Mouse (Mus musculus): ENCODE results near the gene Farp2.
"Not testable (repeated sequence)": the region's sequence is repeated elsewhere in the genome, so short reads cannot be mapped to it uniquely, and the experiment has no call there.

Farp2 gene

DNA sequence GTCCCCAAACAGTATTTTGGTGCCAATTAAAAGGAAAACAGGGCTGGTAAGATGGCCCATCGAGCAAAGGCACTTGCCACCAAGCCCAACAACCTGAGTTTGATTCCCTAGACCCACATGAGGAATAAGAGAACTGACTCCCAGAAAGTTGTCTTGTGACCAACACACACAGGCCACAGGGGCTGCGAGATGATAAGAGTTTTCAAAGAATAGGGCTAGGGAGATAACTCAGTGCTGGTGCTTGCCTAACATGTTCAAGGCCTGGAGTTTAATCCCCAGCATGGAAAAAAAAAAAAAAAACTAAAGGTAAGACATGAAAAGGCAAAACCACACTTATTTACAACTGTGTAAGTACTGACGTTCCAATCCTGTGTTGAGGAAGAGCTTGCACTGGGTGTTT lies 118.9 kb downstream of the Farp2 start:
- in situ Hi-C loops (cut with MboI, MseI): loop anchor here in 1 of 2 experiments (10.0 kb wide), 1 partner anchor 726 kb away; the partner anchor contains the start of genes Ankmy1 and Dusp28

DNA sequence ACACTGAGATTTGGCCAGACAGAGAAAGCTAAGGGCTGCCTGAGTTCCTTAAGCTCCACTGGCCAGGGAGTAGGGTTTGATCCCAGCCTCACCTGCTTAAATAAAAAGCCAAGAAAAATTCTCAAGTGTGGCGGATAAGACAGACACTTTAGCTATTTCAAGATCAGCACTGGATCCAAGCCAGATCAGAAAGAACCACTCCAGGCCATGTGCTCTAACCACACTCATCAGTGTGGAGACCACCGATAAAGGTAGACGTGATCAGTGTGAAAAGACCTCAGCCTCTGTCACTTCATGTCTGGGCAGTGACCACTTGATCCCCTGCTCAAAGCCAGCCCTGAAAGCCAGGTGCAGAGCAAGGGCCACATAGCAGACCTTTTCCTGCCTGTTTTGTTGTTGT lies 120.8 kb downstream of the Farp2 start:
- in situ Hi-C loops (cut with MboI, MseI): loop anchor here in 1 of 2 experiments (10.0 kb wide), 1 partner anchor 728 kb away; the partner anchor contains the start of genes Ankmy1 and Dusp28

DNA sequence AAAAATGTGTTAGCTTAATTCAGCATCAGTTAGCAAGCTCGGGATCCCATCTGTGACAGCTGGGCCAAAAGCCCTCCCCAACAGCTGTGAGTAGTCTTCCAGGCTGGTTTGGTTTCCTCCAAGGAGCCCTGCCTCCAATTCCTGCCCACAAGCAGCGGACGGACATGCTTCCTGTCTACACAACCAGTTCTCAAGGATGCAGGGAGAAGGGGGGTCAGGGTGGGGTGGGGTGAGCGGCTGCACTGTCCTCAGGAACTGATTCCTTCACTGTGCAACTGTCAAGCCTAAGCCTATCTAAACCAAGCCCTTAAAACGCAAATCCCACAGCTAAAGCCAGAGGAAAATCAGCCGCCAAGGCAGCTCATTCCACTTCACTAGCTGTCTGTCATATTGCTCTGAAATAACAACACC lies 122.6 kb downstream of the Farp2 start:
- in situ Hi-C loops (cut with MboI, MseI): loop anchor here in 1 of 2 experiments (10.0 kb wide), 1 partner anchor 730 kb away; the partner anchor contains the start of genes Ankmy1 and Dusp28

- in situ Hi-C loops (cut with MboI, MseI): loop anchor here in 1 of 2 experiments (10.0 kb wide), 1 partner anchor 730 kb away; the partner anchor contains the start of genes Ankmy1 and Dusp28
These were observed 123.3 kb downstream of the Farp2 start for GRCm38 (mm10) chr1:93635091-93635579.

DNA sequence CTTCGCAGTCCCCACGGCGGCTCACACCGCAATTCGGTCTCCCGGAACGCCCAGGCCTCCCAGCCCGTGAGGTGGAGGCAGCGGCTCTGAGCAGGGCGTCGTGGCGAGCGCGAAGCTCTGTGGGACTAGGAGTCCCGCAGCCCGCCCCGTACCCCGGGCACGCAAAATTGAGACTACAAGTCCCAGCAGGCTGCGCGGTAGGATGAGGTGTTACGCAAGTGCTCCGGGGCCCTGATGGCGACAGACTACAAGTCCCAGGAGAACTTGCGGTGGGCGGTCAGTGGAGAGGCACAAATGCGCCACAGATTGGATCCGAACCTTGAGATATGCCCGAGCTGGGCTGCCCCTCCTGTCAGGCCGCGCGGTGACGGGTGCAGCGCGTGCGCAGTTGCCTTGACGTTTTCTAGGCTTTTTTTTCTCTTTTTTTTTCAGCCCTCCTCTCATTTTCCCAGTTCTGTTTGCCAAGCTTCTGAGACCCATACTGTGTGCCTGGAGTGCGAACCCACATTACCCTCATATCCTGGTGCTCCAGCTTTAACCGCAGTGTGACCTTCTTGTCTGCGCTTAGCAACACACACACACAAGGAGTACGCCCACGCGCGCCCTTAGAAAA lies 123.8 kb downstream of the Farp2 start:
- in situ Hi-C loops (cut with MboI, MseI): loop anchor here in 1 of 2 experiments (10.0 kb wide), 1 partner anchor 731 kb away; the partner anchor contains the start of genes Ankmy1 and Dusp28

DNA sequence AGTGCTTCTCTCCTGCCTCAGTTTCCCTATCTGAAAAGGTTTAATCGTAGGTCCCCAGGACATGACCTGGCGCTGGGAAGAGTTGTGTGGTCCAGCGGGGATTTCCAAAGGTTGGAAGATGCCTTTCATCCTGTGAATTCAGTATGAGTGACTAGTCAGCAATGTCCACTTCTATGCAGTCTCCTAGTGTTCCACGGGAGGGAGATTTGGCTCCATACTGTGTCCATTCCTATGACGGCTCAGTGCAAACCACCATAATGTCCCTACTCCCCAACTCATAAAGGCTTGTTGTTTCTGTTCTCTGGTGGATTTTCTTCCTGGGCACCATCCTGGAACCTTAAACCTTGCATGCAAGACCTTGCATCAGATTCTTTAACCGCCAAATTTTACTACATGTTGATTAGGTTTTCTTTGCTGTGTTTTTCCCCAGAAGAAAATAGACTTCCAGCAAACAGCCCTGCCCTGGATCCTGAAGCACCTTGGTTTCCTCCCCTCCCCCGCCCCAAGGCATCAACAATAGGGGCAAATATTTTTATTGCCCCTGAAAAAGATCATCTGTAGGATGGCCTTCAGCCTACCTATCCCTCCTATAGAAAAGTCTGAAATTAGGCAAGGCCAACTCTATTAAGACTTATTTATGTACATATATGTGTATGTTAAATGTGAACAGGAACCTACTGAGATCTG lies 124.5 kb downstream of the Farp2 start:
- in situ Hi-C loops (cut with MboI, MseI): loop anchor here in 1 of 2 experiments (10.0 kb wide), 1 partner anchor 732 kb away; the partner anchor contains the start of genes Ankmy1 and Dusp28

DNA sequence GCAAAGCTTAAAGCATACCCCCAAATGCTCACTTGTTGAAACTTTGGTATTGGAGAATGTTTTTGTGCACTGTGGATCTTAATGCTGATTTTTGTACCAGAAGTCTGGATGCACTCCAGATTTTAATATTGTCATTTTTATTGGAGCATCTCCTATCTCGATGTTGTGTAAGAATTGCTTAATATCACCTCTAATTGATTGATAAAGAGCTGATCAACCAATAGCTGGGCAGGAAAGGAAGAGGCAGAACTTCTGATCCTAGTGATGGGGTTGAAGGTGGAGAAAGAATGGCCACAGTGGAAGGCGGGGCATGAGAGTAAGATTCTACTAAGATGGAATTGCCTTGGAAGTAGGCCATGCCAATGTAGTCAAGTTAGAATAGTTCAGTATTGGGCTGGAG lies 130.1 kb downstream of the Farp2 start:
- in situ Hi-C loops (cut with MboI, MseI): no loop called here

- in situ Hi-C loops (cut with MboI, MseI): no loop called here
These were observed 130.8 kb downstream of the Farp2 start for GRCm38 (mm10) chr1:93642692-93643091.

DNA sequence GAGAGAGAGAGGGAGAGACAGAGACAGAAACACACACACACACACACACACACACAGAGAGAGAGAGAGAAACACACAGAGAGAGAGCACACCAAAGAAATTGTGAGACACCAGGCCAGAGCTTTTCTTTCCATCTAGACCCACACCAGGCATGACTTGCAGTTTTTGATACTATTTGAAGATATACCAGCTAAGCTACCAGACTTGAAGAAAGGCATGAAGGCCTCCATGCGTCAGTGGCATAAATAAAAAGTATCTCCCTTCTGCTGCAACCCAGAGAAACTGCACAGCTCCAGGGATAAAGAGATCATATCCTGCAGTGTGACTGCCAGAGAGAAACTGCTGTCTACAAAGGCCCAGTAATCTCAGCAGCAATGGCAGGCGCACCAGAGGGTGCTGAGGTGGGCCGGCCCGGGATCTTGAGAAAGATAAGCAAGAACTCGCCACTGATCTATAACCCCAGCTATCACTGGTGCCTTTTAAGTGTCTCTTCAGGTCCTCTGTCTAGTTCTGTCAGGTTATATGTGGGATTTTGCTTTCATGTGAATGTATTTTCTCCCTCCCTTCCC lies 137.8 kb downstream of the Farp2 start:
- in situ Hi-C loops (cut with MboI, MseI): loop anchor here in 1 of 2 experiments (5.0 kb wide), 1 partner anchor 68 kb away; no protein-coding TSS in a partner anchor

DNA sequence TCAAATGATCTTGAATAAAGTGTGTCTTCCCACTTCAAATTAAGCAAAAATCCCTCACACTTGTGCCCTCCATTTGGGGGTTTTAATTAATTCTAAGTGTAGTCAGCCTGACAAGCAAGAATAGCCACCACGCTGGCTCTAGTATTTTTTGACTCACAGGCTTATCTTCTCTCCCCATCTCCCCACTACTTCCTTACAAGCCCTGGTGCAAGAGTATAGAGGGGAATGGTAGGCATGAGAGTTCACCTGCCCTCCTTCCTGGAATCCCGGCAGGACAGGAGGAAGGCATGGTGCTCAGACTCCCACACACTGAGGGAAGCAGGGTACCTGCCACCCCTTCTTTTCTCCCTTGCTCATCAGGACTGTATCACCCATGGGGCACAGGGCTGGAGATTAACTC lies 142.4 kb downstream of the Farp2 start:
- in situ Hi-C loops (cut with MboI, MseI): loop anchor here in 1 of 2 experiments (5.0 kb wide), 1 partner anchor 63 kb away; no protein-coding TSS in a partner anchor

DNA sequence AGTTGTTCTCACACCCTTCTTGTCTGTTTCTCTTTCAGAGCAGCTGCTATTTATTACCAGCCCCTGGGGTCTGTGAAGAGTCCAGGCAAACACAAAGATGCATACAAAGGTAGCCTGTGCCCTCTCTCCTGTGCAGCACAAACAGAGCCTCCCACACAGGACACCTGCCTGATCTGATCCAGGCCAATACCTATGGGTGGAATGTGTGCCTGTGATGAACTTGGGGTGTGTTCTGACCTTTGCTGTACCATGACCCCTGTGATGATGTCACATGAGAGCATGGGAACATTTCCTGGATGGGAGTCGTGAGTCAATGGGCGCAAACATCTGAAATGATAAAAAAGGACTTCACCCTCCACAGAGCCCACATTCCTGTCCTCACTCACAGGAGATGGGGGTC lies 142.9 kb downstream of the Farp2 start:
- in situ Hi-C loops (cut with MboI, MseI): loop anchor here in 1 of 2 experiments (5.0 kb wide), 1 partner anchor 63 kb away; no protein-coding TSS in a partner anchor

GRCm38 (mm10) chr1:93656325-93657024 lies 144.6 kb downstream of the Farp2 start:
- in situ Hi-C loops (cut with MboI, MseI): no loop called here

GRCm38 (mm10) chr1:93657025-93657360 lies 145.1 kb downstream of the Farp2 start:
- in situ Hi-C loops (cut with MboI, MseI): no loop called here

- in situ Hi-C loops (cut with MboI, MseI): not testable (repeated sequence)
These were observed 146.7 kb downstream of the Farp2 start, which contains the start of gene Stk25 for GRCm38 (mm10) chr1:93658559-93658958. TSS of gene Stk25 (minus strand) at chr1:93658659.

- in situ Hi-C loops (cut with MboI, MseI): no loop called here
These were observed 156.0 kb downstream of the Farp2 start for GRCm38 (mm10) chr1:93667760-93668400.

DNA sequence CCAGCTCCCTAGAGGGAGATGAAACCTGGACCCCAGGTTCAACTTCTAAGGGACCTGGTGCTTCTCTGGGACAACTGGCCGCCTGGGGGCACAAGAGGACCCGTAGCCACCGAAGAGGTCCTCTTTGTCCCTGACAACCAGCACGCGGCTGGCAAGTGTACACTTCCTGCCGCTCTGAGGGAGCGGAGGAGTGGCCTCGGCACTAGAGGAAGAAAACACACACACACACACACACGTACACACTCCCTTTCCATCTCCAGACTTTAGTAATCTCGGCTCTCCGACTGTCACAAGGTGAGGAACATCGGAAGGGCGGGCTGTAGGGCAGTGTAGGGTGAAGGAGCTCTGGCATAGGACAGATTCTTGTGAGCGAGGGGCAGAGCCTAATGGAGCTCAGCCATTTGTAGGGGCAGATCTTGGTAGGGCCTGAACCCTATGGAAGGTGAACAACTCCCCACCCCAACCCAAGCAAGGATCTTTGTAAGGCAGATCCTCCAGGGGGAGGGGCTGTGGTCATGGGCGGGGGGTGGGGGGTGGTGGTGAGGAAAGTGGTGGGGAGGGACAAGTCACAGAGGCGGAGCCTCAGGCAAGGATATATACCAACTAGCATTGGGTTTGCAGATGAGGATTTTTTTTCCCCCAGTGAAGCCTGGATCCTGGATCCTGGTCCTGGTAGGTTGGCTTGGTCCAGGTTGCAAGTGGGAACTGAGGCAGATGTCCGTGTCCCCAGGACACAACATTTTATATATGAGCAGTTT lies 157.1 kb downstream of the Farp2 start:
- in situ Hi-C loops (cut with MboI, MseI): no loop called here

GRCm38 (mm10) chr1:93669941-93670340 lies 158.1 kb downstream of the Farp2 start:
- in situ Hi-C loops (cut with MboI, MseI): loop anchor here in 1 of 2 experiments (5.0 kb wide), 1 partner anchor 57 kb away; no protein-coding TSS in a partner anchor

Data from T-helper 17 cell (primary cell).